ENCODE assay signal across 8 mouse cellular contexts in the genomic region with DNA sequence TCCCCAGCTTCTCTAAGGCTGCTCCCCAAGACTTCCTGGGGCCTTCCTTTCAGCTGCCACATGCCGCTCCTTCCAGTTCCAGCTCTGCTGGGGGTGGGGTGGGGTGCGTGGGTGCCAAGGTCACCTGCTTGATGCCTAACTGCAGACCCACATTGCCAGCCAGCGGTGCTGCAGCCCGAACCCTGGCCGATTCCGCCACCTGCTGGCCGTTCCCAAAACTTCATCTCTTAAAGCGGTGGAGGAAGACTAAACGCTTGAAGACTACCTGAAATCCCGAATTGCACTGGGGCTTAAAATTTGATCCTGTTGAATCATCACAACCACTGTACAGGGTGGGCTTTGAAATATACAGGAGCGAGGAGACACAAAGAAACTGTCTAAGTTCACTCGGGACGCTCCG. TPM values are rescaled to one million over a fixed set of nuclear protein-coding genes. Genes with fewer than 3 reads are reported as not detected.
A peak's percentile ranks its signal among the peaks of the same experiment; 100 is the strongest.
DNase-seq lines count a peak whose midpoint lies in the region; ATAC-seq and TF ChIP-seq lines count a peak whose summit lies in the region.

No protein-coding gene starts in this region.

- H3K4me2 ChIP-seq in embryonic facial prominence, embryonic 15.5 days (replicated peaks): peak overlapping the region; percentile 44
- H3K4me2 ChIP-seq in heart, embryonic 11.5 days: peak overlapping the region; percentile 59
- H3K4me2 ChIP-seq in kidney, embryonic 14.5 days (replicated peaks; ENCODE audit: low read depth, low read length): peak overlapping the region; percentile 26; the same call in 1 of the 2 replicates
- peak overlapping the region; percentile 30; the same call in 1 of the 2 replicates for H3K4me2 ChIP-seq in liver, embryonic 12.5 days

- under 1% methylated on average over 14 of the region's 14 CpGs for WGBS in embryonic facial prominence, embryonic 15.5 days
- WGBS in heart, embryonic 11.5 days (ENCODE audit: insufficient replicate concordance): 0% methylated on average over 14 of the region's 14 CpGs
- 2% methylated on average over 14 of the region's 14 CpGs for whole genome bisulfite sequencing in kidney, embryonic 14.5 days
- 2% methylated on average over 14 of the region's 14 CpGs for WGBS in liver, embryonic 12.5 days (ENCODE audit: insufficient replicate concordance)

- H3K4me3 ChIP-seq in C2C12 (ENCODE audit: insufficient read depth, poor library complexity, severe bottlenecking): no peak overlapping the region
- H3K4me3 ChIP-seq in embryonic facial prominence, embryonic 15.5 days (replicated peaks): peak overlapping the region; percentile 19; the same call in 1 of the 2 replicates
- peak overlapping the region; percentile 28; the same call in 1 of the 2 replicates for H3K4me3 ChIP-seq in heart, embryonic 11.5 days (ENCODE audit: low read depth, low read length)
- no peak overlapping the region for H3K4me3 ChIP-seq in kidney, embryonic 14.5 days (ENCODE audit: low read length)
- H3K4me3 ChIP-seq in liver, embryonic 12.5 days: no peak overlapping the region

- no peaks in the 10 kb centered on the region for H3K79me3 ChIP-seq in C2C12 (ENCODE audit: low read depth)

- no peaks in the 10 kb centered on the region for H3K9me3 ChIP-seq in embryonic facial prominence, embryonic 15.5 days (replicated peaks)
- H3K9me3 ChIP-seq in heart, embryonic 11.5 days (replicated peaks; ENCODE audit: control insufficient read depth, low read length): no peaks in the 10 kb centered on the region
- H3K9me3 ChIP-seq in kidney, embryonic 14.5 days (ENCODE audit: control insufficient read depth, low read length): no peaks in the 10 kb centered on the region
- H3K9me3 ChIP-seq in liver, embryonic 12.5 days (replicated peaks): no peaks in the 10 kb centered on the region

- H3ac ChIP-seq in C2C12 (ENCODE audit: control insufficient read depth, insufficient read length, low read depth): no peak overlapping the region

- H3K4me1 ChIP-seq in embryonic facial prominence, embryonic 15.5 days: peaks cover 31% of the 10 kb centered on the region
- H3K4me1 ChIP-seq in heart, embryonic 11.5 days (ENCODE audit: control insufficient read depth, insufficient read depth, low read length): peaks cover 8% of the 10 kb centered on the region; the same call in 1 of the 2 replicates
- H3K4me1 ChIP-seq in kidney, embryonic 14.5 days (ENCODE audit: control insufficient read depth, insufficient read depth, low read length): peaks cover 10% of the 10 kb centered on the region; the same call in 1 of the 2 replicates
- peaks cover 20% of the 10 kb centered on the region; the same call in 1 of the 2 replicates for H3K4me1 ChIP-seq in liver, embryonic 12.5 days

- DNase-seq in adrenal gland, postnatal 36 days: peak; percentile 86 to 87
- peak; percentile 87 for DNase-seq in neural tube, embryonic 10.5 days (ENCODE audit: extremely low spot score, low spot score)
- DNase-seq in testis, postnatal 10 days (ENCODE audit: low spot score): peak; percentile 91

- H3K27ac ChIP-seq in embryonic facial prominence, embryonic 15.5 days (replicated peaks): no peak overlapping the region
- no peak overlapping the region for H3K27ac ChIP-seq in heart, embryonic 11.5 days (ENCODE audit: low read depth, low read length)
- no peak overlapping the region for H3K27ac ChIP-seq in kidney, embryonic 14.5 days (ENCODE audit: low read depth, low read length)
- H3K27ac ChIP-seq in liver, embryonic 12.5 days: no peak overlapping the region

- H3K79me2 ChIP-seq in C2C12 (ENCODE audit: control insufficient read depth, insufficient read depth): no peaks in the 10 kb centered on the region

- H3K9ac ChIP-seq in embryonic facial prominence, embryonic 15.5 days: no peak overlapping the region
- H3K9ac ChIP-seq in heart, embryonic 11.5 days (ENCODE audit: low read depth, low read length): no peak overlapping the region
- no peak overlapping the region for H3K9ac ChIP-seq in kidney, embryonic 14.5 days (ENCODE audit: low read depth, low read length)
- H3K9ac ChIP-seq in liver, embryonic 12.5 days: no peak overlapping the region

- no peaks in the 10 kb centered on the region for H3K36me3 ChIP-seq in C2C12 (ENCODE audit: control insufficient read depth, insufficient read depth)
- H3K36me3 ChIP-seq in embryonic facial prominence, embryonic 15.5 days: no peaks in the 10 kb centered on the region
- no peaks in the 10 kb centered on the region for H3K36me3 ChIP-seq in heart, embryonic 11.5 days (ENCODE audit: control insufficient read depth, insufficient read depth, low read length)
- H3K36me3 ChIP-seq in kidney, embryonic 14.5 days (ENCODE audit: control insufficient read depth, insufficient read depth, low read length): no peaks in the 10 kb centered on the region
- H3K36me3 ChIP-seq in liver, embryonic 12.5 days: no peaks in the 10 kb centered on the region

- peaks cover 50% of the 10 kb centered on the region for H3K27me3 ChIP-seq in C2C12 (ENCODE audit: control insufficient read depth, insufficient read depth, insufficient read length)
- peaks cover 79% of the 10 kb centered on the region for H3K27me3 ChIP-seq in embryonic facial prominence, embryonic 15.5 days
- H3K27me3 ChIP-seq in heart, embryonic 11.5 days (ENCODE audit: control insufficient read depth, insufficient read depth, low read length): peaks cover 66% of the 10 kb centered on the region
- H3K27me3 ChIP-seq in kidney, embryonic 14.5 days (ENCODE audit: control insufficient read depth, insufficient read depth, low read length): peaks cover 75% of the 10 kb centered on the region
- H3K27me3 ChIP-seq in liver, embryonic 12.5 days (replicated peaks): peaks cover 90% of the 10 kb centered on the region

- peak; percentile 56 for TF ChIP-seq CTCF in C2C12 (IDR thresholded peaks at IDR 0.05; ENCODE audit: control insufficient read depth, insufficient read depth, insufficient read length)

- ATAC-seq in embryonic facial prominence, embryonic 15.5 days (ENCODE audit: insufficient number of reproducible peaks, low FRiP score, low TSS enrichment, low read depth): no peak
- ATAC-seq in heart, embryonic 11.5 days (replicated peaks; ENCODE audit: insufficient number of reproducible peaks, low FRiP score, low TSS enrichment): no peak
- no peak for ATAC-seq in kidney, embryonic 14.5 days (ENCODE audit: low FRiP score, low TSS enrichment)
- ATAC-seq in liver, embryonic 12.5 days: no peak

TF ChIP-seq in C2C12, 6 proteins besides CTCF, POLR2A, EP300 and RAD21:
- TF ChIP-seq MYOD1 (IDR thresholded peaks at IDR 0.05; ENCODE audit: control insufficient read depth, insufficient read length, low read depth) (no peak), MYOG (IDR thresholded peaks at IDR 0.05; ENCODE audit: control insufficient read depth, extremely low read depth, insufficient read length) (no peak), MAX (IDR thresholded peaks at IDR 0.05) (no peak), USF1 (IDR thresholded peaks at IDR 0.05; ENCODE audit: low read depth) (no peak), CEBPB (IDR thresholded peaks at IDR 0.05; ENCODE audit: low read depth) (no peak), FOSL1 (IDR thresholded peaks at IDR 0.05; ENCODE audit: insufficient read depth, low read length, poor library complexity, severe bottlenecking) (no peak)

RNA-seq across cellular contexts. Expression of gene Ppp1r1b, which starts 3.0 kb away (rescaled TPM):
- 0.28 TPM for polyA plus RNA-seq in C2C12 (2012; fragmentation: generic; extraction: Trizol)
- total RNA-seq in adrenal gland, postnatal 36 days (2021): not detected
- polyA plus RNA-seq in embryonic facial prominence, embryonic 15.5 days (2015; fragmentation: Nextera tagmentation; extraction: Ambion mirVana): 3.8 and 7.0 TPM in 2 replicates
- polyA plus RNA-seq in heart, embryonic 11.5 days (2014; fragmentation: Nextera tagmentation; extraction: Ambion mirVana): 13.6 and 15.3 TPM in 2 replicates
- polyA plus RNA-seq in kidney, embryonic 14.5 days (2014; fragmentation: Nextera tagmentation; extraction: Ambion mirVana): 0.87 and 1.7 TPM in 2 replicates
- 0.10 TPM in 1 of 2 replicates, not detected in the other for polyA plus RNA-seq in liver, embryonic 12.5 days (2016; fragmentation: Nextera tagmentation; extraction: Ambion mirVana)

RNA-seq across cellular contexts. Expression of gene Stard3, which starts 12.9 kb away (rescaled TPM):
- polyA plus RNA-seq in C2C12 (2012; fragmentation: generic; extraction: Trizol): 28.3 TPM
- 10 to 100 TPM; 22.3 to 23.2 TPM for total RNA-seq in adrenal gland, postnatal 36 days (2021)
- 41.0 and 41.3 TPM in 2 replicates for polyA plus RNA-seq in embryonic facial prominence, embryonic 15.5 days (2015; fragmentation: Nextera tagmentation; extraction: Ambion mirVana)
- 39.6 and 40.6 TPM in 2 replicates for polyA plus RNA-seq in heart, embryonic 11.5 days (2014; fragmentation: Nextera tagmentation; extraction: Ambion mirVana)
- polyA plus RNA-seq in kidney, embryonic 14.5 days (2014; fragmentation: Nextera tagmentation; extraction: Ambion mirVana): 34.9 and 42.0 TPM in 2 replicates
- 18.0 and 18.9 TPM in 2 replicates for polyA plus RNA-seq in liver, embryonic 12.5 days (2016; fragmentation: Nextera tagmentation; extraction: Ambion mirVana)

RNA-seq across cellular contexts. Expression of gene Neurod2, which starts 15.8 kb away (rescaled TPM):
- not detected for polyA plus RNA-seq in C2C12 (2012; fragmentation: generic; extraction: Trizol)
- not detected for total RNA-seq in adrenal gland, postnatal 36 days (2021)
- polyA plus RNA-seq in embryonic facial prominence, embryonic 15.5 days (2015; fragmentation: Nextera tagmentation; extraction: Ambion mirVana): 0.09 TPM in 1 of 2 replicates, not detected in the other
- 0.07 and 0.13 TPM in 2 replicates for polyA plus RNA-seq in heart, embryonic 11.5 days (2014; fragmentation: Nextera tagmentation; extraction: Ambion mirVana)
- polyA plus RNA-seq in kidney, embryonic 14.5 days (2014; fragmentation: Nextera tagmentation; extraction: Ambion mirVana): not detected in 2 replicates
- polyA plus RNA-seq in liver, embryonic 12.5 days (2016; fragmentation: Nextera tagmentation; extraction: Ambion mirVana): not detected in 2 replicates

RNA-seq across cellular contexts. Expression of gene Tcap, which starts 38.4 kb away (rescaled TPM):
- 0.13 TPM for polyA plus RNA-seq in C2C12 (2012; fragmentation: generic; extraction: Trizol)
- total RNA-seq in adrenal gland, postnatal 36 days (2021): 1 to 10 TPM in 1 of 2 experiments, under 1 TPM in 1; 0.43 to 1.2 TPM
- 8.4 and 12.2 TPM in 2 replicates for polyA plus RNA-seq in embryonic facial prominence, embryonic 15.5 days (2015; fragmentation: Nextera tagmentation; extraction: Ambion mirVana)
- 149 and 151 TPM in 2 replicates for polyA plus RNA-seq in heart, embryonic 11.5 days (2014; fragmentation: Nextera tagmentation; extraction: Ambion mirVana)
- polyA plus RNA-seq in kidney, embryonic 14.5 days (2014; fragmentation: Nextera tagmentation; extraction: Ambion mirVana): 1.3 and 2.3 TPM in 2 replicates
- not detected in 2 replicates for polyA plus RNA-seq in liver, embryonic 12.5 days (2016; fragmentation: Nextera tagmentation; extraction: Ambion mirVana)

RNA-seq across cellular contexts. Expression of gene Pnmt, which starts 41.0 kb away (rescaled TPM):
- 0.04 TPM for polyA plus RNA-seq in C2C12 (2012; fragmentation: generic; extraction: Trizol)
- total RNA-seq in adrenal gland, postnatal 36 days (2021): 100 to 1,000 TPM; 363 to 581 TPM
- polyA plus RNA-seq in embryonic facial prominence, embryonic 15.5 days (2015; fragmentation: Nextera tagmentation; extraction: Ambion mirVana): 0.56 and 0.66 TPM in 2 replicates
- 3.9 and 4.8 TPM in 2 replicates for polyA plus RNA-seq in heart, embryonic 11.5 days (2014; fragmentation: Nextera tagmentation; extraction: Ambion mirVana)
- 0.84 and 2.2 TPM in 2 replicates for polyA plus RNA-seq in kidney, embryonic 14.5 days (2014; fragmentation: Nextera tagmentation; extraction: Ambion mirVana)
- polyA plus RNA-seq in liver, embryonic 12.5 days (2016; fragmentation: Nextera tagmentation; extraction: Ambion mirVana): 0.23 TPM in 1 of 2 replicates, not detected in the other

Comparison
In these comparisons a context has a peak if more than half of its experiments do, and no peak if none do; other contexts are left out.
1. H3K4me3 ChIP-seq: peak in embryonic facial prominence, embryonic 15.5 days (single experiment) and heart, embryonic 11.5 days (single experiment); none in C2C12 (single experiment), kidney, embryonic 14.5 days (single experiment) and liver, embryonic 12.5 days (single experiment).
2. Peak in every context shown above with its lines, with median percentiles within 50 percentile points of each other: DNase-seq and H3K4me2 ChIP-seq.